Mouse (Mus musculus) midbrain, embryonic 11.5 days (tissue): Measurements from ENCODE around the gene Dppa1. TPM values are rescaled to one million over a fixed set of nuclear protein-coding genes. Genes with fewer than 3 reads are reported as not detected.
"Not testable (repeated sequence)": the region's sequence is repeated elsewhere in the genome, so short reads cannot be mapped to it uniquely, and the experiment has no call there.

Source experiments
- ATAC-seq: fragments of 200-750 bp; cut with Nextera tagmentation; 2 replicates; pipeline ENCODE4 v1.8.0; 2017; ENCODE audit warnings: moderate TSS enrichment, moderate library complexity; ENCODE audit not compliant: low FRiP score
- DNase-seq: peaks from one replicate; pipeline ENCODE4 v3.0.0; 2015; ENCODE audit warnings: low spot score; ENCODE audit errors: missing footprints
- H3K27ac ChIP-seq: fragments of 300-500 bp; sonication (generic); 2 replicates; pipeline ENCODE4 v1.5.1; 2014; ENCODE audit warnings: low read depth, low read length
- H3K27me3 ChIP-seq: fragments of 300-500 bp; sonication (generic); 2 replicates; pipeline ENCODE4 v1.6.1; 2014; ENCODE audit warnings: mild to moderate bottlenecking, low read length, moderate library complexity, mixed read lengths; ENCODE audit not compliant: control insufficient read depth, insufficient read depth
- H3K36me3 ChIP-seq: fragments of 300-500 bp; sonication (generic); 2 replicates; pipeline ENCODE4 v1.6.1; 2014; ENCODE audit warnings: mild to moderate bottlenecking, low read length, moderate library complexity, mixed read lengths; ENCODE audit not compliant: control insufficient read depth, insufficient read depth
- H3K4me1 ChIP-seq: fragments of 300-500 bp; sonication (generic); 2 replicates; pipeline ENCODE4 v1.6.1; 2014; ENCODE audit warnings: low read length; ENCODE audit not compliant: control insufficient read depth, insufficient read depth
- H3K4me2 ChIP-seq: fragments of 300-500 bp; sonication (generic); 2 replicates; pipeline ENCODE4 v1.6.1; 2014; ENCODE audit warnings: mild to moderate bottlenecking, moderate library complexity
- H3K4me3 ChIP-seq: fragments of 300-500 bp; sonication (generic); 2 replicates; pipeline ENCODE4 v1.5.1; 2014; ENCODE audit warnings: low read depth, low read length
- H3K9ac ChIP-seq: fragments of 300-500 bp; sonication (generic); 2 replicates; pipeline ENCODE4 v1.6.1; 2014; ENCODE audit warnings: low read length
- H3K9me3 ChIP-seq: fragments of 300-500 bp; sonication (generic); 2 replicates; pipeline ENCODE4 v1.6.1; 2016; ENCODE audit warnings: low read length; ENCODE audit not compliant: control insufficient read depth
- WGBS: fragments of 180-500 bp; shearing (Covaris S2); extraction: QIAGEN DNeasy Blood & Tissue Kit; methylation state at CpG from one replicate; pipeline ENCODE4 v1.1.7; 2014; 5-methylcytosine and 5-hydroxymethylcytosine counted together
- polyA plus RNA-seq: library from polyadenylated mRNA; unstranded; fragments of >200 nt; fragmentation: Nextera tagmentation; extraction: Ambion mirVana; gene quantifications from 2 replicates; pipeline ENCODE4 v1.2.1, GENCODE M21; 2014

The Dppa1 gene
- polyA plus RNA-seq = not detected in 2 replicates

DNA sequence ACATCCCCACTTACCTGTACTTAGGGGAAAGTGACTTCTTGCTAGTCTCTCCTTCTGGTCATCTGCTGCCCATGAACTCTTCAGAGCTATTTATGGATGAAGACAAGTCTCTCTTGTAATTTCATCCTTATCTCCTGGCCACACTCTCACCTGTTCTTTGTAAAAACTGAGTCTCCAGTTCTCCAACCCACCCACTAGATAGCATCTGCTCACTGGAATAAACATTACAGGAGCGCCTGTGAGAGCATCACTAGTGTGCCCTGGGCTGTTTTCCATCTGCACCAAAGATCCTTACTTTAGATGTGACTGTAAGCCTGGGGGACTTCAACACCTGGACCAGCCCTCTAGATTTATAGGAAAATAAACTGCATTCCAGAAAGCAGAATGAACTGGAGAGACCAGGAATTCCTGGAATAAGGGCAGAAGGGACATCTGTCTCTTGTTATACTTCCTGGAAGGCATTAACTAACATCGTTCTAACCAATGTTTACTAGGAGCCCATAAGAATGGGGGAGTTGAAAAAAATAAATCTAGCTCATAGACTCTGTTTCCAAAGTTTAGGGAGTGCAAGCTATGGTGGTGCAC lies at the start of gene Dppa1:
Gene Dppa1 (minus strand): TSS at position 51 of the 585 bp plus-strand sequence.
- Histone ChIP-seq H3K36me3 (no peaks in the 10 kb centered on the region), H3K9me3 (no peaks in the 10 kb centered on the region), H3K4me3 (no peak within 1 kb of the TSS), H3K27me3 (no peaks in the 10 kb centered on the region), H3K4me1 (no peaks in the 10 kb centered on the region), H3K27ac (no peak within 1 kb of the TSS), H3K4me2 (no peak within 1 kb of the TSS), H3K9ac (no peak within 1 kb of the TSS)
- DNase-seq = no peak
- no peak for ATAC-seq
- WGBS = 80% methylated on average over 2 of the region's 2 CpGs

DNA sequence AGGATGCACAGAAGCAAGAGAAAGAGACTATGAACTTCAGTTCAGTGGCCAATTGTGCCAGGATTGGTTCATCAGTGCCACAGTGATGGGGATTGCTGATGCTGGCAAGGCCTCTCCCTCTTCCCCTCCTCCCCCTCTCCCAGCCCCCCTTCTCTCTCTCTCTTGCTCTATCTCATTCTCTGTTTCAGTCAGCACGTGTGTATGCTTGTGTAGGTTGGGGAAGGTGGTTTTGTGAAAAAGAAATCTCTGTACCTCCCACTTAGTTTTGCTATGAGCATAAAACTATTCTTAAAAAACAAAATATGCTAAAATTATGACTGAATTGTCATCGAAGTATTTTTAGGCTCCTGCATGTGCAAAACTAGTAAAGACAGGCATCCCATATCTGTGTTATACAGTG lies 38.9 kb upstream of the Dppa1 start:
- DNase-seq = no peak
- Histone ChIP-seq H3K4me3 (no peak overlapping the region), H3K9me3 (no peaks in the 10 kb centered on the region), H3K27me3 (no peaks in the 10 kb centered on the region), H3K4me1 (no peaks in the 10 kb centered on the region), H3K9ac (no peak overlapping the region), H3K27ac (no peak overlapping the region), H3K36me3 (no peaks in the 10 kb centered on the region), H3K4me2 (no peak overlapping the region)
- 62% methylated on average over 2 of the region's 2 CpGs for WGBS
- no peak for ATAC-seq

DNA sequence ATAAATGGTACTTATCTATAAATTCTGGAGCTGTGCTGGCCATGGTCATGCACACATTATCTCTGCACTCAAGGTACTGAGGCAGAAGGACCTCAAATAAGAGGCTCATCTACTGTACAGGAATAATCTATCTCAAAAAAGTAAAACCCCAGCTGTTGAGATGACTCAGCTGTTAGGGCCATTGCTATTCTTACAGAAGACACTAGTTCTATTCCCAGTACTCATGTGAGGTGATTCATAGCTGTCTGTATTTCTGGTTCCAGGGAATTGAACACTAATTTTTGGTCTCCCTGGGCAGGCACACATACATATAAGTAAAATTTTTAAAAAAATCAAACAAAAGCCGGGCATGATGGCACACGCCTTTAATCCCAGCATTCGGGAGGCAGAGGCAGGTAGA lies 38.0 kb upstream of the Dppa1 start:
- no peaks in the 10 kb centered on the region for H3K9me3 ChIP-seq
- no peaks in the 10 kb centered on the region for H3K27me3 ChIP-seq
- no peak overlapping the region for H3K4me3 ChIP-seq
- no peaks in the 10 kb centered on the region for H3K4me1 ChIP-seq
- WGBS = 91% methylated on average over 3 of the region's 3 CpGs
- H3K4me2 ChIP-seq = no peak overlapping the region
- no peak for ATAC-seq
- H3K9ac ChIP-seq = no peak overlapping the region
- H3K36me3 ChIP-seq = no peaks in the 10 kb centered on the region
- DNase-seq = peak; percentile 83
- no peak overlapping the region for H3K27ac ChIP-seq

DNA sequence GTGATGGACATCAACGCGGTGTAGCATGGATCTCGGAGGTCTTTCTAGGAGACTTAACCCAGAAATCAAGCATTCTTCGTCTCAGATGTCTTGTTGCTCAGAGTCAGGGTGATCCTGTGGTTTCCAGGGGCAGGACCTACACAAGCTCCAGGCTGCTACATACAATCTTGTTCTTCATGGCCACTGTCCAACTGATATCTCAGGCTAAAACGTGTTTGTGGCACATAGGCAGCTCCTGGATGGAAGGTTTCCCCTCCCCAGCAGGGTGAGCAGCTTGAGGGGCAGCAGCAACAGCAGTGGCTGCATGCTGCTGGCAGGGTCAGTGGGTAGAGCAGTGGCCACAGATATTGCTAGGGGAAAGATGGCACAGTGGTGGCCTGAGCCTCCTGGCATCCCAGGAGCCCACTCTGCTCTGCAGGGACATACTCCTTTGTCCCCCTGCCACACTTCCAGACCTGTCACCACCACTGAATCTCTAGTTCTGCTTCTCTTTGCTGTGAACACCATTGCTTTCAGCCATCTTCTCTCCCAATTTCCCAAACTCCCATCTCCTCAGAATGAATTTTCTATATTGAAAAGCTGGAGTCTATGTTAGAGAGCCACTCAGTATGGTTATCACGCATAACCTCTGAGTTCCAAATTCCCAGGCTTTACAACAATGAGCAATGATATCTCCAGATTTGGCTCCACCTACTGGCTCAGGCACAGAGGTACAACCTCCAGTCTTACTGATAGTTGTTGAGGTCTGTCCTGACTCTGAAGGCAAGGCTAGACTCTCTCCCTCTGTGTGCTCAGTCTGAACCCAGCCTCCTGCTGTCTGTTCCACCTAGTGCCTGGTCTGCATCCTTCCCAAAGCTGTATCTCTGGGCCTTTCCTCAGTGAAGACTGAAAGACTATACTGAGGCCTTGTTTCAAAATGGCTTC lies 36.8 kb upstream of the Dppa1 start:
- Histone ChIP-seq H3K36me3 (no peaks in the 10 kb centered on the region), H3K27me3 (no peaks in the 10 kb centered on the region), H3K27ac (no peak overlapping the region), H3K4me1 (no peaks in the 10 kb centered on the region), H3K4me3 (no peak overlapping the region), H3K9ac (no peak overlapping the region), H3K4me2 (no peak overlapping the region), H3K9me3 (no peaks in the 10 kb centered on the region)
- peak; percentile 74; the same call in 1 of the 2 replicates for ATAC-seq
- WGBS = 70% methylated on average over 6 of the region's 6 CpGs
- peak; percentile 85 for DNase-seq

DNA sequence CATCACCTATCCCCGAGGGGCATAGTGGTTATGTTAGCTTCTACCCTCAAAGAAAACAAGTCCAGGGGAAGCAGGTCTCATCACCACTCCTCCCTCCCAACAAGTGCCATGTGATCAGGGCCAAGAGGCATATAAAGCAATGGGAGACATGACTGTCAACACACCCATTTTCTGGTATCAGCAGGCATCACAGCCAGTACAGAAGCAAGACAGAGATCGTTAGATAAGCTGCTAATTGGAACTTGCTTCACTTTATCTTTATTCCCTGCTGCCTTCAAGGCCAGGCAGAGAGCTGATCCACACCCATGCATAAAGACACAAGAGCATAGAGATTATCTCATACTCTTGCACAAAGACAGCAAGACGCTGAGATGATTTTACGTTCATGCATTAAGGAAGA lies 34.2 kb upstream of the Dppa1 start:
- no peak for DNase-seq
- no peak overlapping the region for H3K9ac ChIP-seq
- H3K27me3 ChIP-seq = no peaks in the 10 kb centered on the region
- no peak overlapping the region for H3K4me2 ChIP-seq
- H3K4me3 ChIP-seq = no peak overlapping the region
- WGBS = 75% methylated on average over 4 of the region's 4 CpGs
- H3K4me1 ChIP-seq = no peaks in the 10 kb centered on the region
- no peak overlapping the region for H3K27ac ChIP-seq
- no peak for ATAC-seq
- no peaks in the 10 kb centered on the region for H3K36me3 ChIP-seq
- no peaks in the 10 kb centered on the region for H3K9me3 ChIP-seq

DNA sequence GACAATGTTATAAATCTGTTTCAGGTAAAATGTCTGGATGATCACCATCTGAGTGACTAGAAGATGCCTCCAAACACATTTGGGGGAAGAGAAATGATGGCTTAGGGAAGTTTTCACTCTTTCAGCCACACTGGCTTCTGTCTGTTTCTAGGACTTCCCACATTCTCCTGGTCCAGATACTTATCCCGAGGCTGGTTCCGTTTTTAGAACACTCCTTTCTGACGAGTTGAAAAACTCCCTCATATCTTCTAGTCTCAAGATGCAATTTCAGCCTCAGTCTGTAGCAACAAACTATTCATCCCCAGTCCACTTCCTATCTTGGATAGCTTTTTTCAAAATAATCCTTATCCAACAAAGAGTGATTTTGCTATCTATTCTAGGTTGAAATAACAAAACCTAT lies 23.4 kb upstream of the Dppa1 start:
- 85% methylated on average over 3 of the region's 3 CpGs for WGBS
- no peak overlapping the region for H3K4me2 ChIP-seq
- no peak overlapping the region for H3K4me3 ChIP-seq
- H3K9ac ChIP-seq = no peak overlapping the region
- no peak for ATAC-seq
- no peaks in the 10 kb centered on the region for H3K9me3 ChIP-seq
- no peaks in the 10 kb centered on the region for H3K27me3 ChIP-seq
- no peaks in the 10 kb centered on the region for H3K4me1 ChIP-seq
- no peak overlapping the region for H3K27ac ChIP-seq
- DNase-seq = no peak
- no peaks in the 10 kb centered on the region for H3K36me3 ChIP-seq

DNA sequence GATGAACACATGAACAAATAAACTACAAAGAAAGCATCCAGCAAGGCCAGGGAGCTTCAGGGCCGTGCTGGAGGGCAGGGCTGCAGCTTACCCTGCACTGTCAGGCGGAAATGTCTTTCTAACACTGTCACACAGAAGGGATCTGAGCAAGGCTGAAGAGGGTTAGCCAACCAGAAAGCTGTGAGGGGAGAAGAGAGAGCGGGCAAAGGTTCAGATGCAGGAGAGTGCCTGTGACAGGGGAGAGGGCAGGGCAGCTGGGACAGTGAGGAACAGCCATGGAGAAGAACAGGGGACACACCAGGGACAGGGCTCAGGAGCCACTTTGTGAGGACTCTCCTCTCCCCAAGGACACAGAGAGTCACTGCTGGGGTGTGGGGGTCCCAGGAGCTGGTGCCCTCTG lies 20.6 kb upstream of the Dppa1 start:
- ATAC-seq = 0 out of 2 replicates have a peak, but pooled peaks have one; percentile 5
- WGBS = 19% methylated on average over 3 of the region's 3 CpGs
- not testable (repeated sequence) for H3K4me3 ChIP-seq, H3K36me3 ChIP-seq, DNase-seq, H3K27me3 ChIP-seq, H3K9me3 ChIP-seq, H3K4me1 ChIP-seq, H3K27ac ChIP-seq, H3K4me2 ChIP-seq, H3K9ac ChIP-seq

DNA sequence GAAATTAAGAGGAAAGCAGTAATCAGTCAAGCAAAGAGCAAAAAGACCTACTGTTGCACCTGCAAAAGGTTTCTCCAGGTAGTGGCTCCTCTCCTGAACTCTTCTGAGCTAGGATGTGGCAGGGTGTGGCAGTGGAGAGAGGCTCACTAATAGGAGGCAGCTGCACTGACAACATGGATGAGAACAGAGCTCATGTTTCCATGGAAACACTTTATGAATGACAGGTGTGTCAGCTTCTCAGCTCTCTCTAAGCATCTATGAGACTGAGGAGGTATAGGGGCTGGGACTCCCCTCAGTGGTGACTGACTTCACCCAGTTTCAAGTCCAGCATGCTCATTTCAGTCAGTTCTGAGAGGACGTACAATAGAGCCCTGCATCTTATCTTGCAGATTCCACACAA lies 15.8 kb upstream of the Dppa1 start:
- DNase-seq (no peak), ATAC-seq (no peak)
- Histone ChIP-seq H3K9ac (no peak overlapping the region), H3K4me3 (no peak overlapping the region), H3K4me1 (no peaks in the 10 kb centered on the region), H3K4me2 (no peak overlapping the region), H3K9me3 (no peaks in the 10 kb centered on the region), H3K27ac (no peak overlapping the region), H3K36me3 (no peaks in the 10 kb centered on the region), H3K27me3 (no peaks in the 10 kb centered on the region)
- 91% methylated on average over 1 of the region's 1 CpGs for WGBS

DNA sequence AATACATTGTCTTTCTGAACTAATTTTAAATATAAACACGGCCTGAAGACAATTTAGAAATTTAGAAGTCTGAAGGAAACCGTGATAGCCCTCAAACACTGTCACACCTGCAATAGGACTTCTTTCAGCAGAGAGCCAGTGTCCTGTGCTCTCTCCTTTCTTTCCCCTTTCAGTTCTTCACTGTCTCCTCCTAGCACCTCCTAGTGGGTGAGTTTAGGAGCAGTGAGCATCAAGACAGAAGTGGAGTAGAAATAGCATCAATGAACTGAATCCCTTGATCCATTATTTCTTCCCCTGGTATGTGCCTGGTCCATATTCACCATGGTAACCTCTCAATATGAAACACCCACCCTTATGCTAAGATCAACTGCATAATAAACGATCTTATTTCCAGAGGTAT lies 7.5 kb upstream of the Dppa1 start:
- H3K9me3 ChIP-seq = no peaks in the 10 kb centered on the region
- DNase-seq = no peak
- WGBS = 85% methylated on average over 3 of the region's 3 CpGs
- no peak overlapping the region for H3K27ac ChIP-seq
- no peak overlapping the region for H3K4me3 ChIP-seq
- no peak overlapping the region for H3K4me2 ChIP-seq
- no peaks in the 10 kb centered on the region for H3K36me3 ChIP-seq
- H3K4me1 ChIP-seq = no peaks in the 10 kb centered on the region
- no peak overlapping the region for H3K9ac ChIP-seq
- no peak for ATAC-seq
- no peaks in the 10 kb centered on the region for H3K27me3 ChIP-seq
